Mouse (Mus musculus): ENCODE results near the gene Zfp949.
"Not testable (repeated sequence)": the region's sequence is repeated elsewhere in the genome, so short reads cannot be mapped to it uniquely, and the experiment has no call there.

Zfp949 gene

DNA sequence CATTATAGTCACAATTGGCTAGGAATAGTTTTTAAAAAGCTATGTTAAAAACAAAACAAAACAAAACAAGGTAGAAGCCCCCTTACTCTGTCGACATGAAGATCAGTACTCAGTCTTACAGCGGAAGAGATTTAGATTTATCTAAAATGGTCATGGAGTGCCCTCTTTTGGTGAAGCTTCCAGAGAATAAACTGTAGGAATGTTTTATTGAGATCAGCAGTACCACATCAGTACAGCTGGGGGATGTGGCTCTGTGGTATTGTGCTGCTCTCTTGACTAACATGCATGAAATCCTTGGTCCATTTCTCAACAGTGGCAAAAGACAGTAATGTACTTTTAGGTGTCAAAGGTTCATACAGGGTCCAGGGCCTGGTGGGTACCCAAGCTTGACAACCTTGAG is 5.0 kb upstream of the Zfp949 start:
- peak; percentile 75 for ATAC-seq (ENCODE audit: low TSS enrichment)

DNA sequence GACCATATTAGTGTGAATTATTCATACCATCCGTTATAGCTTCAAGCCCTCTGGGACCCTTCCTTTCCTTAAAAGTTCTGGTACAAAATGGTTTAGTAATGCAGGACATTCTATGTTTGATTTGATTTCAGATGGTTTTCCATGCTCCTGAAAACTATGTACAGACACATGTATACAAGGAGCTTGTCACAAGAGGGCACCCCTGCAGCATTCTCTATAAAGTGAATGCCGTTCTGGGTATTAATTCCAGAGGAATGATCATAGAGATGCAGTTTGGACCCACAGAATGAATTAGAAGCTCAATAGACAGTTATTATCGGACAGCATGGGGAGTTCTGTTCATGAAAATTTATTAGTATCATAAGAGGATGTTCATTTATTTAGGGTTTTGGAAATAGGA is 2.3 kb upstream of the Zfp949 start:
- no peak for ATAC-seq (ENCODE audit: low TSS enrichment)

DNA sequence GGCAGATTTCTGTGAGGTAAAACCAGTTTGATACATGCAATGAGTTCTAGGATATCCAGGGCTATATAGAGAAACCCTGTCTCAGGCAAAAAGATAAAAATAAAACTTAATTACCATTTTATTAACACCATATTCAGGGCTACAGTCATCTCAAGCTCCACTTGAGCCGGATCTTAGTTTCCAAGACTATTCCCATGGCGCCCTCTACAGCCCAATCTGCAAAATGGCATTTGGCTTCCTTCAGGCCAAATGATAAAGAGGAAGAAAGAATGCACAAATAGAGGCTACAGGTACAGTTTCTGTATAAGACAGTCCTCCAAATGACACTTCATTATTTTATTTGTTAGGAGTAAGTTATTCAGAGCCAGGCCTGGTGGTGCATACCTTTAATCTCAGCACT is 1.7 kb upstream of the Zfp949 start:
- no peak for ATAC-seq (ENCODE audit: low TSS enrichment)

DNA sequence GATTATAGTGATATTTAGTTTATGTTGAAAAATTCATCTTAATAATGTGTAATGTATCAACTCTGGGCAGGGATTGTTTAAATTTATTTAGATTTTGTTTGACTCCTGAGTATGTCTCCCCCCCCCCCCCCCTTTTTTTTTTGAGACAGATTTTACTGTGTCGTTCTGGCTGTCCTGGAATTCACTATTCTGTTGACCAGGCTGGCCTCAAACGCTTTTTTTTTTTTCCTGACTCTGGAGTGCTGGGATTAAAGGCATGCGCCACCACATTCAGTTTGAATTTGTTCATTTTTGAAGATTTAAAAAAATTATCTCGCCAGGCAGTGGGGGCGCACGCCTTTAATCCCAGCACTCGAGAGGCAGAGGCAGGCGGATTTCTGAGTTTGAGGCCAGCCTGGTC is 1.2 kb upstream of the Zfp949 start:
- no peak for ATAC-seq (ENCODE audit: low TSS enrichment)

GRCm38 (mm10) chr9:88547270-88547669 is 550 bp upstream of the Zfp949 start:
- ATAC-seq (ENCODE audit: low TSS enrichment): peak; percentile 68

DNA sequence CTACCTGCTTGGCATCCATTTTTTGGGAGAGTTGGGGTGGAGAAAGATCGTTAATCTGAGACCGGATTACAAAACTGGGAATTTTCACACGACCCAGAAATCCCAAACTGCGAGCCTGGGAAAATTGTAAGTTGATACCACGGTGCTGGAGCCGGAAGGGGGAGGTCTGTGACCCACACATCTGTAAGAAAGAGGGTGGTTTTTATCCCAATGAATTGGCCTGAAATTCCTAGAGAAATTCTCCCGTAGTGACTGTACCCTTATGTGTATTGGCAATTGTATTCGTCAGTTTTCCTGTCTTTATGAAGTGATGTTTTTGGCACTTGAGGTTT is 760 bp downstream of the Zfp949 start:
- 0 out of 2 replicates have a peak, but pooled peaks have one; percentile 0 for ATAC-seq (ENCODE audit: low TSS enrichment)

DNA sequence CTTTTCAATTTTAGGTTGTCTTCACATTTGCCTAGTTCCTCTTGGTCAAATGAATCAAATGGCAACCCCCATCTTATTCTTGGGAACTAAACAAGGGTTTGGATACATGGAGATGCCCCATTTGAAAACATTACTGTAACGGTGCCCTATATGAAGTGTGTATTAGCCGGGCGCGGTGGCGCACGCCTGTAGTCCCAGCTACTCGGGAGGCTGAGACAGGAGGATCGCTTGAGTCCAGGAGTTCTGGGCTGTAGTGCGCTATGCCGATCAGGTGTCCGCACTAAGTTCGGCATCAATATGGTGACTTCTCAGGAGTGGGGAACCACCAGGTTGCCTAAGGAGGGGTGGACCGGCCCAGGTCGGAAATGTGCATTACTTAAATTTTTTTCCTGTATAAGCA is 5.3 kb downstream of the Zfp949 start:
- ATAC-seq (ENCODE audit: low TSS enrichment): no peak

GRCm38 (mm10) chr9:88558146-88558545 is 10.3 kb downstream of the Zfp949 start:
- ATAC-seq (ENCODE audit: low TSS enrichment): no peak; the same call in 1 of the 2 replicates

- ATAC-seq (ENCODE audit: low TSS enrichment): not testable (repeated sequence)
Observed at GRCm38 (mm10) chr9:88561476-88561875, 13.7 kb downstream of the Zfp949 start.

DNA sequence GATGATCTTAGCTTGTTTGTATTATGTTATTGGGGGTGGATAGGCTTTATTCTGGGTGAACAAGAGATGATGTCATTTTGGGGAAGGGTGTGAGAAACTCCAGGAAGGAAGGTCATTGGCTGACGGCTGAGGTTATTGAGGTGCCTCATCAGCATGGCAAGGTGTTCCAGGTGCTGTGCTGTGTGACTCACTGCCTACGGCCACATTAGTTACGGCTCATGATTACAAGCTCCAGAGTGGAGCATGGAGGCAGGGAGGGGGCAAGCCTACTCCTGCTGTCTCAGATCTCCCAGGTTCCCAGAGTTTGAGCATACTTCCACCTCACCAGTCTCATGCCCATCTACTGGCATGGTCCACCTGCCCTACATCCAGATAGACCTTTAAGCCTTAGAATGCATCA is 22.7 kb downstream of the Zfp949 start:
- not testable (repeated sequence) for ATAC-seq (ENCODE audit: low TSS enrichment)

DNA sequence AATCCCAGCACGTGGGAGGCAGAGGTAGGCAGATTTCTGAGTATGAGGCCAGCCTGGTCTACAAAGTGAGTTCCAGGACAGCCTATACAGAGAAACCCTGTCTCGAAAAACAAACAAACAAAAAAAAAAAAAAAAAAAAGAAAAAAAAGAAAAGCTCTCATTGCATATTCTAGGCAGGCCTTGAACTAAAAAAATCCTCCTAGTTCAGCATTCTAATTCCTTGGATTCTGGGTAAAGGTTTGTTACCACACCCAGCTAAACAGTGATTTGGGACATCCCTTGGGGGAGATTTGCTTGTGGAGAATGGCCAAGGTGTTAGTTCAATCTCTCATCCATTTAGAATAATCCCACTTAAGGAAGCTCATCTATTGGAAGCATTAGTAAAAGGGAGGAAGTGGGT is 32.8 kb downstream of the Zfp949 start, which contains the start of gene Trim43a:
Trim43a (plus strand) TSS at position 301 of the 400 bp plus-strand sequence.
- ATAC-seq (ENCODE audit: low TSS enrichment): not testable (repeated sequence)

DNA sequence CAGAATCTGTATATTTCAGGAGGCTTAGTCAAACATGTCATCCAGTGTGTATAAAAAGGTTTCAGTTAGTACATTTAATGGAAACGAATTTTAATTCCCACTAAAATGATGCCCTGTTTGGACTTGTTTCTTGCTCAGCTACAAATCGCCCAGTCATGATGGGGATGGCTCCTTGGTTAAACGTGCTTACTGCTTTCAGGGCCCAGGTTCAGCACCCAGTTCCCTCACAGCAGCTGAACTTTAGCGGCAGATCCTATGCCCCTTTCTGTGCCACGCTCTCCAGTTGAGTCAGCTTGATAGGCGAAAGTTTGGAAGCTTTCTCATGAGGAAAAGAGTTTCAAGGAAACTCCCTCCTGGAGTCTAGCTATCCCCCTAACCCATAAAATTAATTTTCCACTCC is 45.9 kb downstream of the Zfp949 start:
- not testable (repeated sequence) for ATAC-seq (ENCODE audit: low TSS enrichment)

DNA sequence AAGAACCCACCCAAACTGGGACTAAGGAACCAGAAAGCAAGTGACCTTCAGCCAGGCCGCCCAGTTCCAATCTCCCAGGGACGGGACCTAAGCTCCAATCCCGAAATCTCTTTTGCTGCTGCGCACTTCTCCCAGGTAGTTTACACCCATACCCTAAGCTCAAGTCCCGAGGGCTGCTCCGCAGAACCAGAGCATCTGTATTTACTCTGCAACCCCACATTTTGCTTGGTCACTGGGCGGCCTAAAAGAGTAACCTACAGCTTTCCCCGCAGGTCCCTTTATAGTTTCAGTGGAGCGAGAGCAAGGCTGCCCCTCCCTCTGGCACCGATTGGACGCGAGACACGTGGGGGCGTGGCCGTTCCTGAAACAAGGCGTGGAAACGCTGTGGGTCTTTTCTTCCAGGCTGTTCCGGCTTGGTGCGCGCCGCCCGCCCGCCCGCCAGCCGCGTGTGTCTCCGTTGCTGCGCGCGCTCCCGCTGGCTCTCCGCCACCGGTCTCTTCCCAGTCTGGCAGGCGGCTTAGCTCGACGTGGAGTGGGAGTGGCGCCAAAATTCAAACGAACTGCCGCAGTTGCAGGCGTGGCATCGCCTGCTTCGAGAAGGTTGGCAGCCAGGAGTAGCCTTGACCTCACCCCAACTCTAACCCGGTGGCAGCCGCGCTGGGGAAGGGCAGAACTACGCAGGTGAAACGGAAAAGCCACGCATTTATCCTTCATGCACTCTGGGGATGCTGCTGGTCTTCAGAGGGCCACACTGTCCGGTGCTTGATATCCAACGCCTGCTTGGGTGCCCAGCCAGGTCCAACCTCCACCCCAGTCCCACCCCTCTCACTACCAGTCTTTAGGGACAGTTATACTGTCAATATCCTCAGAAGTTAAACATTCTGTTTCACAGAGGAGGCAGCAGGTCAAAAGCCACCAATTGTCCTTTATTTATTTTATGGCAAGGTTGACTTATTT is 51.7 kb downstream of the Zfp949 start:
- peak; percentile 98 for ATAC-seq (ENCODE audit: low TSS enrichment)
